Mouse (Mus musculus) forebrain, embryonic 12.5 days (tissue): ENCODE results near the gene Rd3. TPM values are rescaled to one million over a fixed set of nuclear protein-coding genes. Genes with fewer than 3 reads are reported as not detected.
A peak's percentile ranks its signal among the peaks of the same experiment; 100 is the strongest.

Source experiments
- ATAC-seq: fragments of 200-750 bp; cut with Nextera tagmentation; 2 replicates; pipeline ENCODE4 v1.8.0; 2017; ENCODE audit warnings: moderate TSS enrichment; ENCODE audit not compliant: low FRiP score
- H3K27ac ChIP-seq: fragments of 300-500 bp; sonication (generic); 2 replicates; pipeline ENCODE4 v1.5.1; 2016; ENCODE audit warnings: mild to moderate bottlenecking
- H3K27me3 ChIP-seq: fragments of 300-500 bp; sonication (generic); 2 replicates; pipeline ENCODE4 v1.6.1; 2016; ENCODE audit warnings: mild to moderate bottlenecking
- H3K36me3 ChIP-seq: fragments of 300-500 bp; sonication (generic); replicated peaks from 2 replicates; pipeline ENCODE4 v1.6.1; 2016; ENCODE audit warnings: mild to moderate bottlenecking
- H3K4me1 ChIP-seq: fragments of 300-500 bp; sonication (generic); 2 replicates; pipeline ENCODE4 v1.6.1; 2016
- H3K4me2 ChIP-seq: fragments of 300-500 bp; sonication (generic); 2 replicates; pipeline ENCODE4 v1.6.1; 2016; ENCODE audit warnings: mild to moderate bottlenecking, moderate library complexity
- H3K4me3 ChIP-seq: fragments of 300-500 bp; sonication (generic); replicated peaks from 2 replicates; pipeline ENCODE4 v1.5.1; 2016; ENCODE audit warnings: mild to moderate bottlenecking
- H3K9ac ChIP-seq: fragments of 300-500 bp; sonication (generic); 2 replicates; pipeline ENCODE4 v1.6.1; 2016; ENCODE audit warnings: mild to moderate bottlenecking
- H3K9me3 ChIP-seq: fragments of 300-500 bp; sonication (generic); 2 replicates; pipeline ENCODE4 v1.6.1; 2016
- WGBS: fragments of 180-500 bp; shearing (Covaris S2); methylation state at CpG from one replicate; pipeline ENCODE4 v1.1.7; 2016; 5-methylcytosine and 5-hydroxymethylcytosine counted together
- polyA plus RNA-seq: library from polyadenylated mRNA; unstranded; fragments of >200 nt; fragmentation: Nextera tagmentation; extraction: Ambion mirVana; gene quantifications from 2 replicates; pipeline ENCODE4 v1.2.1, GENCODE M21; 2016

Rd3 gene
- polyA plus RNA-seq = 2.2 and 2.3 TPM in 2 replicates

DNA sequence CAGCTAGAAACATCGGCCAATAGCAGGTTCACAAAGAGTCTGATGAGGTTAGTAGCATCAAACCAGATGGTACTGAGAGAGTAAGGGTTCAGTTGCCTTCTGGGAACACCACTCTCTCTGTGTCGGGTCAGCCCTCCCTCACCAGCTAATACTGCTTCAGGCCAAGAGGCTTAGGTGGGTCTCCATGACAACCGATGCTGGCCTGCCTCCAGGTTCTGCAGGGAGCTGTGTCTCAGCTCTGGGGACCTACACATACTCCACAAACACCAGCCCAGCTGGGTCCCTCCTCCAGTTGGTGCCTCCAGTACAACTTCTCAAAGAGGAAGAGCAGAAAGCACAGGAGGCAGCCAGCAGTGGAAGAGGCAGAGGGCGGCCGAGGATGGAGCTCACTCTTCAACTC lies at the start of gene Rd3:
Rd3 (plus strand) TSS at position 184 of the 400 bp plus-strand sequence.
- H3K9me3 ChIP-seq = no peaks in the 10 kb centered on the region
- peaks cover 31% of the 10 kb centered on the region for H3K4me1 ChIP-seq
- H3K36me3 ChIP-seq = no peaks in the 10 kb centered on the region
- peak; percentile 66 for ATAC-seq
- H3K27me3 ChIP-seq = no peaks in the 10 kb centered on the region
- peak within 1 kb of the TSS; percentile 47; the same call in 1 of the 2 replicates for H3K27ac ChIP-seq
- no peak within 1 kb of the TSS for H3K9ac ChIP-seq
- no peak within 1 kb of the TSS for H3K4me3 ChIP-seq
- WGBS = 44% methylated on average over 5 of the region's 5 CpGs
- H3K4me2 ChIP-seq = no peak within 1 kb of the TSS

GRCm38 (mm10) chr1:191928345-191928744 lies 48.8 kb upstream of the Rd3 start:
- Histone ChIP-seq H3K9ac (no peak overlapping the region), H3K4me1 (no peaks in the 10 kb centered on the region), H3K9me3 (no peaks in the 10 kb centered on the region), H3K36me3 (no peaks in the 10 kb centered on the region), H3K27ac (no peak overlapping the region), H3K4me2 (no peak overlapping the region), H3K27me3 (peaks cover 14% of the 10 kb centered on the region), H3K4me3 (no peak overlapping the region)
- WGBS = 85% methylated on average over 7 of the region's 7 CpGs
- ATAC-seq = no peak

- H3K4me2 ChIP-seq = no peak overlapping the region
- H3K4me3 ChIP-seq = no peak overlapping the region
- no peak overlapping the region for H3K9ac ChIP-seq
- no peak overlapping the region for H3K27ac ChIP-seq
- no peaks in the 10 kb centered on the region for H3K36me3 ChIP-seq
- no peaks in the 10 kb centered on the region for H3K4me1 ChIP-seq
- H3K9me3 ChIP-seq = no peaks in the 10 kb centered on the region
- no peak for ATAC-seq
- WGBS = 91% methylated on average over 8 of the region's 8 CpGs
- peaks cover 14% of the 10 kb centered on the region for H3K27me3 ChIP-seq
These were observed 48.1 kb upstream of the Rd3 start for GRCm38 (mm10) chr1:191929065-191929464.

- Histone ChIP-seq H3K9ac (no peak overlapping the region), H3K4me1 (no peaks in the 10 kb centered on the region), H3K36me3 (no peaks in the 10 kb centered on the region), H3K27ac (no peak overlapping the region), H3K9me3 (no peaks in the 10 kb centered on the region), H3K27me3 (peaks cover 14% of the 10 kb centered on the region), H3K4me2 (no peak overlapping the region), H3K4me3 (no peak overlapping the region)
- WGBS = 67% methylated on average over 12 of the region's 12 CpGs
- no peak for ATAC-seq
These were observed 47.2 kb upstream of the Rd3 start for GRCm38 (mm10) chr1:191929897-191930524.

- no peak overlapping the region for H3K9ac ChIP-seq
- H3K9me3 ChIP-seq = no peaks in the 10 kb centered on the region
- H3K4me1 ChIP-seq = no peaks in the 10 kb centered on the region
- WGBS = 85% methylated on average over 3 of the region's 3 CpGs
- no peak overlapping the region for H3K27ac ChIP-seq
- no peak overlapping the region for H3K4me2 ChIP-seq
- ATAC-seq = no peak
- no peaks in the 10 kb centered on the region for H3K36me3 ChIP-seq
- H3K27me3 ChIP-seq = peaks cover 14% of the 10 kb centered on the region
- H3K4me3 ChIP-seq = no peak overlapping the region
These were observed 46.6 kb upstream of the Rd3 start for GRCm38 (mm10) chr1:191930525-191931105.

- Histone ChIP-seq H3K27ac (no peak overlapping the region; the same call in 1 of the 2 replicates), H3K9me3 (no peaks in the 10 kb centered on the region), H3K4me3 (no peak overlapping the region), H3K4me1 (no peaks in the 10 kb centered on the region), H3K4me2 (no peak overlapping the region), H3K9ac (no peak overlapping the region), H3K36me3 (no peaks in the 10 kb centered on the region), H3K27me3 (peaks cover 14% of the 10 kb centered on the region)
- WGBS = 83% methylated on average over 8 of the region's 8 CpGs
- no peak for ATAC-seq
These were observed 44.7 kb upstream of the Rd3 start for GRCm38 (mm10) chr1:191932286-191932985.

GRCm38 (mm10) chr1:191932986-191933632 lies 44.1 kb upstream of the Rd3 start:
- Histone ChIP-seq H3K9me3 (no peaks in the 10 kb centered on the region), H3K36me3 (no peaks in the 10 kb centered on the region), H3K27me3 (peaks cover 14% of the 10 kb centered on the region), H3K4me1 (no peaks in the 10 kb centered on the region), H3K4me2 (no peak overlapping the region), H3K27ac (no peak overlapping the region; the same call in 1 of the 2 replicates), H3K4me3 (no peak overlapping the region), H3K9ac (no peak overlapping the region)
- WGBS = 85% methylated on average over 4 of the region's 4 CpGs
- no peak for ATAC-seq

DNA sequence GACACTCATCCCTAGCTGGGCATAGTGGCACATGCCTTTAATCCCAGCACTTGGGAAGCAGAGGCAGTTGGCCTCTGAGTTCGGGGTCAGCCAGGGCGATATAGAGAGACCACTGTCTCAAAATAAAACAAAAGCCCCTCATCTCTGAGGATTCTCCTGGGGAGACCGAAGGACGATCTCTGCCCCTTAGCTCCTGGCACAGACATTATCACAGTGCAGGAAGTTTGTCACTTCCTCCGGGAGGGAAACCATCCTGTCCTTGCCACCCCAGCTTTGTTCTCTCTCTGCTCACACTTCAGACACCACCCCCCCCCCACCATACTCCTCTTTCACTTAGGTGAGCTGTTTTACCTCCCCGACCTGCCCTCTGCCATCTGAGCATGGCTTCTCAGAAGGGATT lies 33.5 kb upstream of the Rd3 start:
- H3K4me3 ChIP-seq = no peak overlapping the region

DNA sequence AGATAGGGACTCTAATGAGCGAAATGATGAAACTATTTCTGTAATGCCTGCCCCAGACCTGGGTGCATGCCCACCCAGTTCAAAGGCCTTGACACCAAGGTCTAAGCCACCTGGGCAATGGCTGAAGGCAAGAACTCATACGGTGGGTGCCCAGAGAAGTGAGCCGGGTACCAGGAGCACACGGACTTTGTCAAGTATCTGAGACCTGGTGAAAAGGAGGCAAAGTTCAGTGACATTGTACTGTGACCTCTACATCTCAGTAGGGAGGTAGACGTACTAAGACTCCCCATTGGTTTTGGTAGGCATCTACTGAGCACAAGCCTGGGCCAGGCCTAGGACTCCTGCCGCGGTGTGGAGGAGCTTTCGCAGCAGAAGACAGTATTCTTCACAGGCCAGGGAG lies 31.8 kb upstream of the Rd3 start:
- Histone ChIP-seq H3K9me3 (no peaks in the 10 kb centered on the region), H3K27ac (no peak overlapping the region), H3K36me3 (no peaks in the 10 kb centered on the region), H3K4me1 (no peaks in the 10 kb centered on the region), H3K4me3 (no peak overlapping the region), H3K9ac (no peak overlapping the region), H3K27me3 (no peaks in the 10 kb centered on the region), H3K4me2 (no peak overlapping the region)
- ATAC-seq = no peak
- WGBS = 94% methylated on average over 8 of the region's 8 CpGs

More for the DNA sequence above, 33.5 kb upstream of the Rd3 start:
- Histone ChIP-seq H3K27me3 (no peaks in the 10 kb centered on the region), H3K9me3 (no peaks in the 10 kb centered on the region), H3K4me2 (no peak overlapping the region), H3K9ac (no peak overlapping the region), H3K27ac (no peak overlapping the region), H3K36me3 (no peaks in the 10 kb centered on the region), H3K4me1 (no peaks in the 10 kb centered on the region)
- 88% methylated on average over 6 of the region's 6 CpGs for WGBS
- ATAC-seq = no peak

DNA sequence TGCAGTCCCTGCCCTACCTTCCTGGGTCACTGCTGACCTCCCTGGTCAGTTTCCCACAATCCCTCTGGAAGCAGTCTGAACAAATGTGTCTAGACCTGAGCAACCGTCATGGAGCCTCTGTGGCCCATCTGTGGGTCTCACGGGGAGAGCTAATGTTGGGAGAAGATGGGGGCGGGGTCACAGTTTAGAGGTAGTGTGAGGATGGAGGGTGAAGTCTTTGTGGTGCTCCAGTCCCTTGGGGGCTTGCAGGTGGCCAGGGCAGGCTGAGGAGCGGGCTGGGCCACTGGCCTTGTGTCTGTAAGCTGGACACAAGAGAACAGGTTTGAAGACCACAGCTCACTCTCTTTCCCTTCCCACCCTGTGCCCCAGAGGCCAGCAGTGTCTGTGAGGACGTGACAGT lies 31.4 kb upstream of the Rd3 start:
- H3K4me2 ChIP-seq = no peak overlapping the region
- no peaks in the 10 kb centered on the region for H3K27me3 ChIP-seq
- no peaks in the 10 kb centered on the region for H3K4me1 ChIP-seq
- H3K4me3 ChIP-seq = no peak overlapping the region
- no peak for ATAC-seq
- 86% methylated on average over 5 of the region's 5 CpGs for WGBS
- H3K27ac ChIP-seq = no peak overlapping the region
- H3K9me3 ChIP-seq = no peaks in the 10 kb centered on the region
- H3K36me3 ChIP-seq = no peaks in the 10 kb centered on the region
- no peak overlapping the region for H3K9ac ChIP-seq

DNA sequence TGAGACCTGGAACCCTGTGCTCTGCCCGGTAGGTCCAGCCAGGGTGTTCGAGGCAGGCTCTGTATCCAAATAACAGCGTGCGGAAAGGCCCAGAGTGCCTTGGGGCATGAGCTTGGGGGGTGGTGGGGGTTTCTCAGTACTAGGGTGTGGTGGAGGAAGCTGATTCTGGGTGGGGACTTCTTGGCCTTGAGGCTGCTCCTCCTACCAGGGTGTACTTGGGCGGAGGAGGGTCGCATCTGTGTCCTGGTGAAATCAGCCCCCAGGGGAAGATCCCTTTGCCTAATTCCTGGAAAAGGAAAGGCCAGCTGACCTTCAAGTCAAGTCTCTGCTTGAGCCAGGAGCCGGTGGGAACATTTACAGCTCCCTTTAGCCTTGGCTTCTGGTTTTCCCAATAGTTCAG lies 30.9 kb upstream of the Rd3 start:
- no peaks in the 10 kb centered on the region for H3K9me3 ChIP-seq
- H3K27ac ChIP-seq = no peak overlapping the region
- H3K36me3 ChIP-seq = no peaks in the 10 kb centered on the region
- no peaks in the 10 kb centered on the region for H3K4me1 ChIP-seq
- H3K4me2 ChIP-seq = no peak overlapping the region
- WGBS = 91% methylated on average over 7 of the region's 7 CpGs
- no peak overlapping the region for H3K9ac ChIP-seq
- H3K27me3 ChIP-seq = no peaks in the 10 kb centered on the region
- ATAC-seq = no peak
- H3K4me3 ChIP-seq = no peak overlapping the region

DNA sequence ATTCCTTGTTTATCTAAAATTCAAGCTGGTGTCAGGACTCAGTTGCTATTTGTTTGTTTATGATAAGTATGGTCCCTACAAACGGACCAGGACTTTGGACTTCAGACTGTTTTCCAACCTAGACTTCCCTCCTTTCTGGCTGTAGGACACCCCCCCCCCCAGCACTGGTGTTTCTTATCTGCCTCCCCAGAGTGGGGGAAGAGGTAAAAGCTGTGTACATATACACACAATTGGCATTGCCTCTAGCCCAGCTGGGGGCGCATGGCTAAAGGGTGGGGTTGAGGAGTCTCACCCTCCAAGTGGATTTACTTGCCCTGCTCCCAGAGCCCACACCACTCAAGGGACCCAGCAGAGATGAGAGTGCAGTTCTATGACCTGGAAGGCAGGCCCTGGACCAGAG lies 30.3 kb upstream of the Rd3 start:
- Histone ChIP-seq H3K4me2 (no peak overlapping the region), H3K4me1 (no peaks in the 10 kb centered on the region), H3K27ac (no peak overlapping the region), H3K4me3 (no peak overlapping the region), H3K9ac (no peak overlapping the region), H3K36me3 (no peaks in the 10 kb centered on the region), H3K27me3 (no peaks in the 10 kb centered on the region), H3K9me3 (no peaks in the 10 kb centered on the region)
- 87% methylated on average over 2 of the region's 2 CpGs for WGBS
- no peak for ATAC-seq
